Mouse (Mus musculus) CH12.LX (cell line): ENCODE results near the gene Olfr78. TPM values are rescaled to one million over a fixed set of nuclear protein-coding genes. Genes with fewer than 3 reads are reported as not detected.

Source experiments
- DNase-seq: peaks from one replicate; pipeline ENCODE4 v3.0.0-alpha.2; 2013; ENCODE audit errors: extremely low read depth
- H3K27ac ChIP-seq: 2 replicates; pipeline ENCODE4 v1.5.1; 2012; ENCODE audit warnings: low read depth, mild to moderate bottlenecking, control low read depth, moderate library complexity; ENCODE audit not compliant: insufficient read depth
- H3K27me3 ChIP-seq: replicated peaks from 2 replicates; pipeline ENCODE3; 2012; ENCODE audit warnings: inconsistent platforms
- H3K36me3 ChIP-seq, 2 experiments: replicated peaks in 1 of 2; 2 replicates each; pipeline versions ENCODE3 to v1.6.1; 2012; ENCODE audit warnings: inconsistent platforms in 1 of 2, low read length in 1 of 2, mild to moderate bottlenecking in 1 of 2, mixed read lengths in 1 of 2, moderate library complexity in 1 of 2; ENCODE audit not compliant: control insufficient read depth in 1 of 2, insufficient read depth in 1 of 2
- H3K4me1 ChIP-seq, 2 experiments: 2 replicates each; pipeline ENCODE4 v1.6.1; 2012; ENCODE audit warnings: inconsistent platforms in 1 of 2, moderate library complexity in 1 of 2; ENCODE audit not compliant: insufficient read depth in 2 of 2, control insufficient read depth in 1 of 2
- H3K4me2 ChIP-seq: 2 replicates; pipeline ENCODE4 v1.6.1; 2012; ENCODE audit warnings: low read depth, mild to moderate bottlenecking, control low read depth; ENCODE audit not compliant: poor library complexity, insufficient read depth, severe bottlenecking
- H3K4me3 ChIP-seq, 3 experiments: fragments of 150-350 bp in 1 of 3; sonication (generic) in 1 of 3; replicated peaks in 1 of 3; 2 replicates each; pipeline versions ENCODE3 to v1.5.1; 2011 to 2012; ENCODE audit warnings: low read depth in 2 of 3, low read length in 2 of 3, mild to moderate bottlenecking in 2 of 3, moderate library complexity in 2 of 3, control low read depth in 1 of 3, improper control_type of control experiment in 1 of 3, inconsistent platforms in 1 of 3, mixed read lengths in 1 of 3; ENCODE audit not compliant: poor library complexity in 1 of 3
- H3K79me2 ChIP-seq: replicated peaks from 2 replicates; pipeline ENCODE4 v1.6.1; 2012; ENCODE audit warnings: mild to moderate bottlenecking, moderate library complexity; ENCODE audit not compliant: control insufficient read depth, poor library complexity, insufficient read depth, severe bottlenecking; ENCODE audit errors: extremely low read depth
- H3K9ac ChIP-seq: 2 replicates; pipeline ENCODE4 v1.6.1; 2012; ENCODE audit warnings: low read depth, mild to moderate bottlenecking, control low read depth, moderate library complexity; ENCODE audit not compliant: insufficient read depth
- H3K9me3 ChIP-seq: replicated peaks from 2 replicates; pipeline ENCODE3; 2012; ENCODE audit warnings: low read length, inconsistent platforms, mixed read lengths
- CHD1 ChIP-seq: IDR thresholded peaks from 2 replicates; pipeline ENCODE4 v1.6.1; 2012; ENCODE audit warnings: low read depth, low read length, improper control_type of control experiment, inconsistent platforms
- CHD2 ChIP-seq: IDR thresholded peaks from 2 replicates; pipeline ENCODE4 v1.6.1; 2011; ENCODE audit warnings: low read length, improper control_type of control experiment
- CTCF ChIP-seq, 2 experiments: IDR thresholded peaks in 1 of 2; conservative IDR thresholded peaks in 1 of 2; 2 replicates each; pipeline ENCODE4 v1.5.1; 2011 to 2012; ENCODE audit warnings: low read depth in 2 of 2, low read length in 2 of 2, improper control_type of control experiment in 1 of 2, inconsistent platforms in 1 of 2, mild to moderate bottlenecking in 1 of 2, moderate library complexity in 1 of 2
- EP300 ChIP-seq: IDR thresholded peaks from 2 replicates; pipeline ENCODE4 v1.6.1; 2011; ENCODE audit warnings: low read length, improper control_type of control experiment
- GABPA ChIP-seq: IDR thresholded peaks from 2 replicates; pipeline ENCODE4 v1.6.1; 2012; ENCODE audit warnings: low read depth, low read length, improper control_type of control experiment, inconsistent platforms; ENCODE audit not compliant: insufficient replicate concordance
- IRF4 ChIP-seq: IDR thresholded peaks from 2 replicates; pipeline ENCODE4 v1.6.1; 2014; ENCODE audit warnings: low read depth, mild to moderate bottlenecking, inconsistent platforms, low read length, improper control_type of control experiment
- KAT2A ChIP-seq: IDR thresholded peaks from 2 replicates; pipeline ENCODE4 v1.6.1; 2012; ENCODE audit warnings: low read length, improper control_type of control experiment, inconsistent platforms; ENCODE audit not compliant: insufficient replicate concordance
- MAFK ChIP-seq: IDR thresholded peaks from 2 replicates; pipeline ENCODE4 v1.6.1; 2011; ENCODE audit warnings: low read length, improper control_type of control experiment; ENCODE audit not compliant: insufficient replicate concordance
- MAX ChIP-seq: IDR thresholded peaks from 2 replicates; pipeline ENCODE4 v1.6.1; 2011; ENCODE audit warnings: low read length, improper control_type of control experiment
- MAZ ChIP-seq: IDR thresholded peaks from 2 replicates; pipeline ENCODE4 v1.6.1; 2012; ENCODE audit warnings: low read depth, mild to moderate bottlenecking, inconsistent platforms, low read length, improper control_type of control experiment, moderate library complexity
- MEF2A ChIP-seq: IDR thresholded peaks from 2 replicates; pipeline ENCODE4 v1.6.1; 2014; ENCODE audit warnings: low read depth, mild to moderate bottlenecking, inconsistent platforms, low read length, improper control_type of control experiment, borderline replicate concordance
- MXI1 ChIP-seq: IDR thresholded peaks from 2 replicates; pipeline ENCODE4 v1.6.1; 2011; ENCODE audit warnings: mild to moderate bottlenecking, low read depth, low read length, improper control_type of control experiment
- MYC ChIP-seq: IDR thresholded peaks from 2 replicates; pipeline ENCODE4 v1.6.1; 2011; ENCODE audit warnings: low read depth, mild to moderate bottlenecking, improper control_type of control experiment, low read length
- NRF1 ChIP-seq: IDR thresholded peaks from 2 replicates; pipeline ENCODE4 v1.6.1; 2014; ENCODE audit warnings: low read depth, mild to moderate bottlenecking, inconsistent platforms, low read length, improper control_type of control experiment, moderate library complexity
- POLR2A ChIP-seq: IDR thresholded peaks from 2 replicates; pipeline ENCODE4 v1.6.1; 2011; ENCODE audit warnings: low read depth, mild to moderate bottlenecking, improper control_type of control experiment, low read length
- RAD21 ChIP-seq: IDR thresholded peaks from 2 replicates; pipeline ENCODE4 v1.6.1; 2011; ENCODE audit warnings: low read depth, mild to moderate bottlenecking, low read length, improper control_type of control experiment, moderate library complexity
- RCOR1 ChIP-seq: conservative IDR thresholded peaks from 2 replicates; pipeline ENCODE4 v1.6.1; 2012; ENCODE audit warnings: low read depth, mild to moderate bottlenecking, inconsistent platforms, low read length, improper control_type of control experiment
- SMC3 ChIP-seq: IDR thresholded peaks from 2 replicates; pipeline ENCODE4 v1.6.1; 2011; ENCODE audit warnings: low read depth, low read length, improper control_type of control experiment
- TCF12 ChIP-seq: IDR thresholded peaks from 2 replicates; pipeline ENCODE4 v1.6.1; 2014; ENCODE audit warnings: low read depth, mild to moderate bottlenecking, inconsistent platforms, low read length, improper control_type of control experiment
- UBTF ChIP-seq: IDR thresholded peaks from 2 replicates; pipeline ENCODE4 v1.6.1; 2012; ENCODE audit warnings: low read depth, mild to moderate bottlenecking, inconsistent platforms, low read length, improper control_type of control experiment, moderate library complexity
- USF1 ChIP-seq: IDR thresholded peaks from 2 replicates; pipeline ENCODE4 v1.6.1; 2014; ENCODE audit warnings: low read depth, mild to moderate bottlenecking, inconsistent platforms, low read length, improper control_type of control experiment
- USF2 ChIP-seq: conservative IDR thresholded peaks from 2 replicates; pipeline ENCODE4 v1.6.1; 2011; ENCODE audit warnings: low read depth, low read length, improper control_type of control experiment
- ZC3H11A ChIP-seq: IDR thresholded peaks from 2 replicates; pipeline ENCODE4 v1.6.1; 2012; ENCODE audit warnings: low read depth, mild to moderate bottlenecking, inconsistent platforms, low read length, improper control_type of control experiment
- ZKSCAN1 ChIP-seq: IDR thresholded peaks from 2 replicates; pipeline ENCODE4 v1.6.1; 2012; ENCODE audit warnings: low read depth, inconsistent platforms, low read length, improper control_type of control experiment, borderline replicate concordance
- ZMIZ1 ChIP-seq: IDR thresholded peaks from 2 replicates; pipeline ENCODE4 v1.6.1; 2012; ENCODE audit warnings: low read depth, mild to moderate bottlenecking, inconsistent platforms, low read length, improper control_type of control experiment
- dilution Hi-C: fragments of 300-500 bp; cut with MboI; formaldehyde crosslinking; loops from 2 replicates; pipeline ENCODE4 v1.14.3; 2020; ENCODE audit warnings: low sequenced_read_pairs; ENCODE audit not compliant: extremely low pct_unique_long_range_greater_than_20kb, extremely low pct_ligation_motif_present
- in situ Hi-C: fragments of 300-500 bp; cut with MboI; formaldehyde crosslinking; loops from 3 replicates; pipeline ENCODE4 v1.14.3; 2019; ENCODE audit warnings: low sequenced_read_pairs, low pct_ligation_motif_present, low pct_unique_long_range_greater_than_20kb, mixed read lengths
- polyA plus RNA-seq: library from polyadenylated mRNA; unstranded; fragments of >175 nt; gene quantifications from 2 replicates; pipeline ENCODE4 v1.2.1, GENCODE M21; 2012; ENCODE audit warnings: low read depth; ENCODE audit not compliant: insufficient read length
- total RNA-seq, 2 experiments: library from RNA; depleted of rRNA; stranded (reverse); fragments of 300-350 nt in 1 of 2; fragments of >200 nt in 1 of 2; gene quantifications; 2 replicates each; pipeline ENCODE4 v1.2.3; 2012 to 2014

Gene Olfr78
- total and polyA plus RNA-seq, 3 experiments, result not detected

GRCm38 (mm10) chr7:102737705-102738104, 21.6 kb downstream of the Olfr78 start:
- no peak for DNase-seq
- no peaks in the 10 kb centered on the region for H3K9me3 ChIP-seq
- H3K27me3 ChIP-seq, result no peaks in the 10 kb centered on the region
- H3K27ac ChIP-seq, result no peak overlapping the region
- dilution Hi-C loops (no loop called here), in situ Hi-C loops (no loop called here)
- H3K36me3 ChIP-seq, result no peaks in the 10 kb centered on the region
- no peak for TF ChIP-seq MYC
- no peak for TF ChIP-seq MEF2A
- TF ChIP-seq NRF1, result no peak
- no peak for TF ChIP-seq POLR2A
- no peak for TF ChIP-seq UBTF
- TF ChIP-seq USF2, result no peak
- no peak for TF ChIP-seq MXI1
- TF ChIP-seq ZKSCAN1, result no peak
- TF ChIP-seq KAT2A, result no peak
- no peak for TF ChIP-seq CTCF (conservative IDR thresholded peaks at IDR 0.05 in 1 of 2, IDR thresholded peaks at IDR 0.05 in 1 of 2; ENCODE audit: low read depth in 2 of 2, low read length in 2 of 2)
- no peak for TF ChIP-seq TCF12
- TF ChIP-seq USF1, result no peak
- H3K79me2 ChIP-seq, result no peaks in the 10 kb centered on the region
- no peak overlapping the region for H3K4me2 ChIP-seq
- H3K4me3 ChIP-seq, result no peak overlapping the region
- no peak overlapping the region for H3K9ac ChIP-seq
- H3K4me1 ChIP-seq, result no peaks in the 10 kb centered on the region

DNA sequence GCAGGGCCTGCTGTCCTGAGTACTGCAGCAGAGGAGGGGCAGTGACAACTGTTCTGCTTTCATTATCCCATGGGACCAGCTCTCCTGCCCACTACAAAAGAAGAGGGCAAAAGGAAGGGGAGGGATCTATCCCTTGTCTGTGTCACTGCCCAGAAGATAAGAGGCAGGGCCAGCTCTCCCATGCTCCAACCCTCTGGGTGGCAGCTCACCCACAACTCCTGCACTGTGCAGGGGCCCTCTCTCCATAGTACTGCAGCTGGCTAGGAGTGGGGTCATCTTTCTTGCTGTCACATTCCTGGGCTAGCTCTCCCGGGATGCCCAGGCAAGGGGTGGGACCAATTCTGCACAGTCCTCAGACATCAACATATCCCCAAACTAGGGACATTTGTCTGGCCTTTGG, 25.5 kb downstream of the Olfr78 start:
- no peaks in the 10 kb centered on the region for H3K9me3 ChIP-seq
- dilution Hi-C loops (no loop called here), in situ Hi-C loops (no loop called here)
- H3K36me3 ChIP-seq, result no peaks in the 10 kb centered on the region
- no peaks in the 10 kb centered on the region for H3K79me2 ChIP-seq
- H3K4me1 ChIP-seq, result no peaks in the 10 kb centered on the region
- no peak overlapping the region for H3K9ac ChIP-seq
- no peak overlapping the region for H3K27ac ChIP-seq
- no peak for TF ChIP-seq EP300
- no peak for TF ChIP-seq ZC3H11A
- TF ChIP-seq ZKSCAN1, result no peak
- no peak for TF ChIP-seq ZMIZ1
- no peak for TF ChIP-seq CHD2
- no peak for TF ChIP-seq MAFK
- TF ChIP-seq GABPA, result no peak
- no peak for TF ChIP-seq UBTF
- no peak for TF ChIP-seq RAD21
- TF ChIP-seq SMC3, result no peak
- no peak for TF ChIP-seq MEF2A
- no peak for TF ChIP-seq IRF4
- TF ChIP-seq USF1, result no peak
- TF ChIP-seq RCOR1, result no peak
- TF ChIP-seq MAZ, result no peak
- TF ChIP-seq CHD1, result no peak
- no peak for TF ChIP-seq MAX
- DNase-seq, result no peak
- no peak overlapping the region for H3K4me3 ChIP-seq
- no peaks in the 10 kb centered on the region for H3K27me3 ChIP-seq
- no peak overlapping the region for H3K4me2 ChIP-seq
